Mouse (Mus musculus): ENCODE data around the gene BC107364.
"Not testable (repeated sequence)": the region's sequence is repeated elsewhere in the genome, so short reads cannot be mapped to it uniquely, and the experiment has no call there.

DNA sequence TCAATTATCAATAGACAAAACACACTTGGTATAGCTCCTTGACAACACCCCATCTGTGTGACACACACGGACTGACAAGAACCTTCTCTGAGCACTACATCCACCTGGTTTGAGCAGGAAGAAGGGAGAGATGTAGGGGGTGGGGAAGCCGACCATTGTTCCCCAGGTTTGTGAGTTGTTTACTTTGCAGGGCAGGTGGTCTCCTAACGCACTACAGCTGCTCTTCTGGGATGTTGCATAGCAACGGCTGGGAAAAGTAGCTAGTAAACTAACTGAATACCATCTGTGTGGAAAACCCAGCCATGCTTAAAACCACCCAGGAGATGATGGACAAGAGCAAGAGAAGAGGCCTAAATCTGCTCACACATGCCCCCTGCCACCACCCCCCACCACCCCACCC, 27.7 kb downstream of the BC107364 start:
- TF ChIP-seq POLR2A (IDR thresholded peaks at IDR 0.05; ENCODE audit: low read depth, low read length); CTCF (IDR thresholded peaks at IDR 0.05; ENCODE audit: extremely low read depth, insufficient read depth, insufficient read length, insufficient replicate concordance): not testable (repeated sequence)

Data from spleen, adult 2 months (tissue).